Mouse (Mus musculus) gastrocnemius, postnatal 10 days (tissue): ENCODE measurements around the gene Lamb3. TPM values are rescaled to one million over a fixed set of nuclear protein-coding genes. Genes with fewer than 3 reads are reported as not detected.

Source experiments
- DNase-seq: peaks from one replicate; pipeline ENCODE4 v3.0.0; 2021; ENCODE audit warnings: mixed read lengths
- long read RNA-seq, 2 experiments: library from polyadenylated mRNA; stranded (forward); transcript quantifications; one replicate each; pipeline ENCODE4 v2.0.0; 2021
- total RNA-seq, 2 experiments: library from RNA; stranded (reverse); gene quantifications; 2 replicates each; pipeline ENCODE4 v1.2.3; 2021

Lamb3 gene
- total RNA-seq, result 1 to 10 TPM; 1.2 to 2.0 TPM
- long read RNA-seq, experiment 1, full-length matches to known transcripts, result 2 of 4 reads
- long read RNA-seq, experiment 1, partial matches to known transcripts, result 1 of 4 reads
- long read RNA-seq, experiment 1, other reads (novel, unspliced or antisense), result 1 of 4 reads
- long read RNA-seq, experiment 2, partial matches to known transcripts, result 2 of 3 reads
- long read RNA-seq, experiment 2, other reads (novel, unspliced or antisense), result 1 of 3 reads

- no peak for DNase-seq
These were observed at the start of gene Lamb3 for GRCm38 (mm10) chr1:193207503-193207902. Gene Lamb3 (plus strand): TSS chr1:193207699.

- DNase-seq, result no peak
These were observed 48.3 kb upstream of the Lamb3 start for GRCm38 (mm10) chr1:193159163-193159562.

GRCm38 (mm10) chr1:193159613-193160012, 47.9 kb upstream of the Lamb3 start:
- no peak for DNase-seq

- DNase-seq, result peak; percentile 43
These were observed 47.0 kb upstream of the Lamb3 start for GRCm38 (mm10) chr1:193160317-193161032.

GRCm38 (mm10) chr1:193167746-193168145, 39.8 kb upstream of the Lamb3 start, which contains the start of gene A130010J15Rik:
Gene A130010J15Rik (plus strand): TSS chr1:193168046.
- DNase-seq, result no peak

GRCm38 (mm10) chr1:193169228-193169627, 38.3 kb upstream of the Lamb3 start:
- DNase-seq, result no peak

- no peak for DNase-seq
These were observed 37.6 kb upstream of the Lamb3 start for GRCm38 (mm10) chr1:193169856-193170255.

- peak; percentile 90 for DNase-seq
These were observed 34.3 kb upstream of the Lamb3 start for GRCm38 (mm10) chr1:193172991-193173809.

GRCm38 (mm10) chr1:193173810-193174129, 33.7 kb upstream of the Lamb3 start:
- DNase-seq, result no peak

GRCm38 (mm10) chr1:193174143-193174733, 33.3 kb upstream of the Lamb3 start:
- no peak for DNase-seq

GRCm38 (mm10) chr1:193181104-193181503, 26.4 kb upstream of the Lamb3 start:
- DNase-seq, result no peak

- DNase-seq, result no peak
These were observed 19.2 kb upstream of the Lamb3 start for GRCm38 (mm10) chr1:193188257-193188656.

- peak; percentile 60 for DNase-seq
These were observed 18.3 kb upstream of the Lamb3 start for GRCm38 (mm10) chr1:193189151-193189621.

GRCm38 (mm10) chr1:193189771-193190170, 17.7 kb upstream of the Lamb3 start:
- DNase-seq, result no peak

GRCm38 (mm10) chr1:193191675-193192283, 15.7 kb upstream of the Lamb3 start:
- no peak for DNase-seq

- no peak for DNase-seq
These were observed 12.9 kb upstream of the Lamb3 start for GRCm38 (mm10) chr1:193194416-193195140.

GRCm38 (mm10) chr1:193195169-193195810, 12.2 kb upstream of the Lamb3 start:
- DNase-seq, result no peak

GRCm38 (mm10) chr1:193197494-193198205, 9.8 kb upstream of the Lamb3 start:
- peak; percentile 53 for DNase-seq

- DNase-seq, result no peak
These were observed 9.2 kb upstream of the Lamb3 start for GRCm38 (mm10) chr1:193198312-193198711.
